Mouse (Mus musculus): ENCODE results near the gene Foxi3. TPM values are rescaled to one million over a fixed set of nuclear protein-coding genes. Genes with fewer than 3 reads are reported as not detected.

Foxi3 gene
- total RNA-seq, 2 experiments from 2014 or later: not detected

- ATAC-seq (replicated peaks; ENCODE audit: low FRiP score, poor library complexity, severe bottlenecking): no peak
These were observed 24.7 kb downstream of the Foxi3 start for GRCm38 (mm10) chr6:70981036-70981435.

GRCm38 (mm10) chr6:70982416-70982815 is 26.1 kb downstream of the Foxi3 start:
- ATAC-seq (replicated peaks; ENCODE audit: low FRiP score, poor library complexity, severe bottlenecking): no peak

- ATAC-seq (replicated peaks; ENCODE audit: low FRiP score, poor library complexity, severe bottlenecking): no peak
These were observed 30.4 kb downstream of the Foxi3 start for GRCm38 (mm10) chr6:70986683-70987082.

GRCm38 (mm10) chr6:70996123-70996723 is 39.9 kb downstream of the Foxi3 start:
- no peak for ATAC-seq (replicated peaks; ENCODE audit: low FRiP score, poor library complexity, severe bottlenecking)

- no peak for ATAC-seq (replicated peaks; ENCODE audit: low FRiP score, poor library complexity, severe bottlenecking)
These were observed 46.3 kb downstream of the Foxi3 start for GRCm38 (mm10) chr6:71002656-71003055.

- no peak for ATAC-seq (replicated peaks; ENCODE audit: low FRiP score, poor library complexity, severe bottlenecking)
These were observed 47.8 kb downstream of the Foxi3 start for GRCm38 (mm10) chr6:71004161-71004560.

Other genes with a start within 250 kb of the Foxi3 start
- gene Rpia, start 164.3 kb upstream of the Foxi3 start, total RNA-seq (2015; ENCODE audit: low replicate concordance): 31.1 and 33.4 TPM in 2 replicates
- gene Rpia, start 164.3 kb upstream of the Foxi3 start, total RNA-seq (2017; ENCODE audit: low replicate concordance): 42.4 and 55.0 TPM in 2 replicates
- gene Eif2ak3, start 112.0 kb upstream of the Foxi3 start, total RNA-seq (2015; ENCODE audit: low replicate concordance): 2.7 and 7.1 TPM in 2 replicates
- 7.2 and 7.8 TPM in 2 replicates for gene Eif2ak3, start 112.0 kb upstream of the Foxi3 start, total RNA-seq (2017; ENCODE audit: low replicate concordance)
- not detected in 2 replicates for gene Tex37, start 37.6 kb upstream of the Foxi3 start, total RNA-seq (2015; ENCODE audit: low replicate concordance)
- not detected in 2 replicates for gene Tex37, start 37.6 kb upstream of the Foxi3 start, total RNA-seq (2017; ENCODE audit: low replicate concordance)
- gene Thnsl2, start 187.9 kb downstream of the Foxi3 start, total RNA-seq (2015; ENCODE audit: low replicate concordance): not detected in 2 replicates
- not detected in 2 replicates for gene Thnsl2, start 187.9 kb downstream of the Foxi3 start, total RNA-seq (2017; ENCODE audit: low replicate concordance)
- gene Fabp1, start 243.3 kb downstream of the Foxi3 start, total RNA-seq (2015; ENCODE audit: low replicate concordance): not detected in 2 replicates
- gene Fabp1, start 243.3 kb downstream of the Foxi3 start, total RNA-seq (2017; ENCODE audit: low replicate concordance): not detected in 2 replicates